Mouse (Mus musculus) hindbrain, embryonic 12.5 days (tissue): Measurements from ENCODE around the gene Krtap1-3. TPM values are rescaled to one million over a fixed set of nuclear protein-coding genes. Genes with fewer than 3 reads are reported as not detected.

Source experiments
- ATAC-seq: fragments of 200-750 bp; cut with Nextera tagmentation; 2 replicates; pipeline ENCODE4 v1.8.0; 2017; ENCODE audit warnings: moderate TSS enrichment; ENCODE audit not compliant: low FRiP score
- H3K27ac ChIP-seq: fragments of 300-500 bp; sonication (generic); 2 replicates; pipeline ENCODE4 v1.5.1; 2016; ENCODE audit warnings: mild to moderate bottlenecking
- H3K27me3 ChIP-seq: fragments of 300-500 bp; sonication (generic); 2 replicates; pipeline ENCODE4 v1.6.1; 2016; ENCODE audit warnings: mild to moderate bottlenecking
- H3K36me3 ChIP-seq: fragments of 300-500 bp; sonication (generic); 2 replicates; pipeline ENCODE4 v1.6.1; 2016; ENCODE audit warnings: mild to moderate bottlenecking
- H3K4me1 ChIP-seq: fragments of 300-500 bp; sonication (generic); 2 replicates; pipeline ENCODE4 v1.6.1; 2016
- H3K4me2 ChIP-seq: fragments of 300-500 bp; sonication (generic); replicated peaks from 2 replicates; pipeline ENCODE4 v1.6.1; 2016; ENCODE audit warnings: mild to moderate bottlenecking
- H3K4me3 ChIP-seq: fragments of 300-500 bp; sonication (generic); 2 replicates; pipeline ENCODE4 v1.5.1; 2016; ENCODE audit warnings: mild to moderate bottlenecking
- H3K9ac ChIP-seq: fragments of 300-500 bp; sonication (generic); 2 replicates; pipeline ENCODE4 v1.6.1; 2016; ENCODE audit warnings: mild to moderate bottlenecking, moderate library complexity
- H3K9me3 ChIP-seq: fragments of 300-500 bp; sonication (generic); replicated peaks from 2 replicates; pipeline ENCODE4 v1.6.1; 2016; ENCODE audit warnings: mild to moderate bottlenecking
- WGBS: fragments of 180-500 bp; shearing (Covaris S2); methylation state at CpG from one replicate; pipeline ENCODE4 v1.1.7; 2016; 5-methylcytosine and 5-hydroxymethylcytosine counted together
- polyA plus RNA-seq: library from polyadenylated mRNA; unstranded; fragments of >200 nt; fragmentation: Nextera tagmentation; extraction: Ambion mirVana; gene quantifications from 2 replicates; pipeline ENCODE4 v1.2.1, GENCODE M21; 2016

Krtap1-3 gene
- polyA plus RNA-seq, 1 experiment from 2014 or later, result not detected

DNA sequence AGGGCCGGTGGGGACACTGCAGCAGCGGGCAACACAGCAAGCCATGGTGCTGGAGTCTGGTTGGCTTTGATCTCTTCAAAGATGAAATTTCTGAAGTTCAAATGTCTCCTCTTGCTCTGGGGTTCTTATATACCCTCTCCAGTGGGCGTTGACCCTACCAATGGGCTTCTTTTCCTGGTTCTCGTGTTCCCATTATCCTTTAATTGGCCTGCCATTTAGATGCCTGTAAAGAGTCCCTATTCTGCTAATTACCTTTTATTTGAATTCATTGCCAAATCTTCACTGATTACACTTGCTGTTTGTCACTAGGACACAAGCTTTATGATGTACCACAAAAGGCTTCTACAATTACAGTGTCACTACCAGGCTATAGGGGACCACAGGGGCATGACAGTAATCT is 40.4 kb downstream of the Krtap1-3 start, which contains the start of gene Krtap3-3:
Krtap3-3 (minus strand) TSS at position 101 of the 400 bp plus-strand sequence.
- 74% methylated on average over 4 of the region's 4 CpGs for WGBS
- no peaks in the 10 kb centered on the region for H3K9me3 ChIP-seq
- no peak for ATAC-seq
- no peaks in the 10 kb centered on the region for H3K4me1 ChIP-seq
- no peaks in the 10 kb centered on the region for H3K36me3 ChIP-seq
- H3K4me3 ChIP-seq, result no peak within 1 kb of the TSS
- no peak within 1 kb of the TSS for H3K9ac ChIP-seq
- H3K4me2 ChIP-seq, result no peak within 1 kb of the TSS
- no peaks in the 10 kb centered on the region for H3K27me3 ChIP-seq
- no peak within 1 kb of the TSS for H3K27ac ChIP-seq

DNA sequence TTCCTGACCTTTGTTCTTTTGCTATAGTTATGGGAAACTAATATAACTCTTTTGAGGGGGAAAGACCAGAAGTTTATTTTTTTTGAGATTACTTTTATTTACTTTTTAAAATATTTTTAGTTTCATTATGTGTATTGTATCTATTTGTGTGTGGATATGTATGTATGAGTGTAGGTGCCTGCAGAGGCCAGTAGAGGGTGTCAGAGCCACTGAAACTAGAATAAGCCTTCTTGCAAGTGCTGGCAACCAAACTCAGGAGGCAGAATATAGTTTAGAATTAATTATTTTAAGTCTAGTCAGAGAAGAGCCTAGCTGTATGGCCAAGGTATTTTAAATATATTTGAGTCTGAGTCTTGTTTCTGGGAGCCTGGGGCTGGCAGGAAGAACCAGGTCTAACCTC is 43.2 kb downstream of the Krtap1-3 start:
- no peaks in the 10 kb centered on the region for H3K27me3 ChIP-seq
- ATAC-seq, result no peak
- no peaks in the 10 kb centered on the region for H3K36me3 ChIP-seq
- H3K9me3 ChIP-seq, result no peaks in the 10 kb centered on the region
- no peaks in the 10 kb centered on the region for H3K4me1 ChIP-seq
- no peak overlapping the region for H3K27ac ChIP-seq
- no peak overlapping the region for H3K4me2 ChIP-seq
- H3K4me3 ChIP-seq, result no peak overlapping the region
- H3K9ac ChIP-seq, result no peak overlapping the region

Other genes with a start within 250 kb of the Krtap1-3 start
- gene Krt27, start 240.2 kb downstream of the Krtap1-3 start, polyA plus RNA-seq, result not detected in 2 replicates
- 0.21 and 0.27 TPM in 2 replicates for gene Krt28, start 216.4 kb downstream of the Krtap1-3 start, polyA plus RNA-seq
- gene Krt10, start 202.0 kb downstream of the Krtap1-3 start, polyA plus RNA-seq, result 32.7 and 39.8 TPM in 2 replicates
- gene Krt12, start 169.1 kb downstream of the Krtap1-3 start, polyA plus RNA-seq, result 0.12 TPM in 1 of 2 replicates, not detected in the other
- gene Krt20, start 153.2 kb downstream of the Krtap1-3 start, polyA plus RNA-seq, result 0.35 TPM in 2 replicates
- 0.22 TPM in 1 of 2 replicates, not detected in the other for gene Krt23, start 98.2 kb downstream of the Krtap1-3 start, polyA plus RNA-seq
- gene Krt39, start 70.0 kb downstream of the Krtap1-3 start, polyA plus RNA-seq, result not detected in 2 replicates
- not detected in 2 replicates for gene Krt40, start 48.2 kb downstream of the Krtap1-3 start, polyA plus RNA-seq
- gene Krtap3-3, start 40.5 kb downstream of the Krtap1-3 start, polyA plus RNA-seq, result not detected in 2 replicates
- gene Krtap3-2, start 34.5 kb downstream of the Krtap1-3 start, polyA plus RNA-seq, result not detected in 2 replicates
- not detected in 2 replicates for gene Gm11939, start 31.9 kb downstream of the Krtap1-3 start, polyA plus RNA-seq
- gene Krtap3-1, start 24.7 kb downstream of the Krtap1-3 start, polyA plus RNA-seq, result not detected in 2 replicates
- gene Krtap1-5, start 10.3 kb downstream of the Krtap1-3 start, polyA plus RNA-seq, result not detected in 2 replicates
- gene Krtap1-4, start 7.7 kb downstream of the Krtap1-3 start, polyA plus RNA-seq, result not detected in 2 replicates
- not detected in 2 replicates for gene Krtap9-3, start 6.8 kb upstream of the Krtap1-3 start, polyA plus RNA-seq
- gene Gm11938, start 12.0 kb upstream of the Krtap1-3 start, polyA plus RNA-seq, result not detected in 2 replicates
- not detected in 2 replicates for gene Gm11937, start 18.9 kb upstream of the Krtap1-3 start, polyA plus RNA-seq
- gene Krtap2-4, start 23.5 kb upstream of the Krtap1-3 start, polyA plus RNA-seq, result not detected in 2 replicates
- not detected in 2 replicates for gene Gm11562, start 29.1 kb upstream of the Krtap1-3 start, polyA plus RNA-seq
- not detected in 2 replicates for gene Krtap4-1, start 36.9 kb upstream of the Krtap1-3 start, polyA plus RNA-seq
- not detected in 2 replicates for gene Krtap4-2, start 43.7 kb upstream of the Krtap1-3 start, polyA plus RNA-seq
- gene Krtap4-7, start 52.8 kb upstream of the Krtap1-3 start, polyA plus RNA-seq, result not detected in 2 replicates
- gene Gm11555, start 58.9 kb upstream of the Krtap1-3 start, polyA plus RNA-seq, result not detected in 2 replicates
- not detected in 2 replicates for gene Gm11563, start 67.6 kb upstream of the Krtap1-3 start, polyA plus RNA-seq
- gene Krtap4-6, start 74.6 kb upstream of the Krtap1-3 start, polyA plus RNA-seq, result not detected in 2 replicates
- not detected in 2 replicates for gene Gm14190, start 99.4 kb upstream of the Krtap1-3 start, polyA plus RNA-seq
- gene Gm14180, start 143.0 kb upstream of the Krtap1-3 start, polyA plus RNA-seq, result not detected in 2 replicates
- gene Gm11595, start 181.6 kb upstream of the Krtap1-3 start, polyA plus RNA-seq, result not detected in 2 replicates
- gene Krtap4-8, start 189.4 kb upstream of the Krtap1-3 start, polyA plus RNA-seq, result not detected in 2 replicates
- not detected in 2 replicates for gene Krtap4-9, start 193.9 kb upstream of the Krtap1-3 start, polyA plus RNA-seq
- not detected in 2 replicates for gene Gm11596, start 202.1 kb upstream of the Krtap1-3 start, polyA plus RNA-seq
- gene Gm11569, start 207.6 kb upstream of the Krtap1-3 start, polyA plus RNA-seq, result not detected in 2 replicates
- gene Gm11554, start 213.1 kb upstream of the Krtap1-3 start, polyA plus RNA-seq, result not detected in 2 replicates
- gene Krtap4-13, start 218.6 kb upstream of the Krtap1-3 start, polyA plus RNA-seq, result not detected in 2 replicates
- gene Gm11564, start 224.3 kb upstream of the Krtap1-3 start, polyA plus RNA-seq, result not detected in 2 replicates
- gene 2300003K06Rik, start 246.7 kb upstream of the Krtap1-3 start, polyA plus RNA-seq, result not detected in 2 replicates